Mouse (Mus musculus) c-Kit-positive CD71-positive TER-119-negative erythroid progenitor cells, embryonic 14.5 days (primary cell): ENCODE results near the gene Tm9sf3.
"Not testable (repeated sequence)": the region's sequence is repeated elsewhere in the genome, so short reads cannot be mapped to it uniquely, and the experiment has no call there.

ENCODE experiments used
- DNase-seq: peaks from one replicate; pipeline ENCODE4 v3.0.0-alpha.2; 2013; ENCODE audit warnings: low read depth

Gene Tm9sf3

DNA sequence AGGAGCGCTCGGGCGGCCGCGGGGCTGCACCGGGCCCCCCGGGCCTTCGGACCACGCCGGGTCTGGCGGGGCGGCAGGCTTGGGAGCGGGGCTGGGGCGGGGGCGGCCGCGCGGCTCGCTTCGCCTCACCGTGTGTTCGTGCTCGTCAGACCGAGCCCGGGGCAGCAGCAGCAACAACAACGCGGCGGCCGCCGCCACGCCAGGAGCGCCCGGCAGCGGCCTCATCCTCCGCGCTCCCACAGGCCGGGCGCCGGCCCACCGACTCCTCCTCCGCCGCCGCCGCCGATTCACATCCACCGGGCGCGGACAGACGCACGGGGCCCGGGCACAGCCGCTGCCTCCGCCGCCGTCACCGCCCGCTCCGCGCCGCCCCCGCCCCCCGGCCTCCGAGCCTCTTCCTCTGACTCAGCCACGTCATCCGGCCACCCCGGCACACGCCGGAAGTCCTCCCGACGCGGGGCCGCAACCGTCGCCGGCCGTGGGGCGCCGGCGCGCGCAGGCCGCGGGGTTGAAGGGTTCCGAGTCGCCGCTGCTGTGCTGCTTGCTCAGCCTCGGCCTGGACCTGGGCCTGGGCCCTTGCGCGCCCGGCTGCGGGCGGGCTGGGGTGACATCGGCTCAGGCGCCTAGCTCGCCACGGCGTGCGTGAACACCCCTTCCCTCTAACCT, at the start of gene Tm9sf3:
Tm9sf3 (minus strand) TSS at position 368 of the 666 bp plus-strand sequence.
- DNase-seq = peak; percentile 66

DNA sequence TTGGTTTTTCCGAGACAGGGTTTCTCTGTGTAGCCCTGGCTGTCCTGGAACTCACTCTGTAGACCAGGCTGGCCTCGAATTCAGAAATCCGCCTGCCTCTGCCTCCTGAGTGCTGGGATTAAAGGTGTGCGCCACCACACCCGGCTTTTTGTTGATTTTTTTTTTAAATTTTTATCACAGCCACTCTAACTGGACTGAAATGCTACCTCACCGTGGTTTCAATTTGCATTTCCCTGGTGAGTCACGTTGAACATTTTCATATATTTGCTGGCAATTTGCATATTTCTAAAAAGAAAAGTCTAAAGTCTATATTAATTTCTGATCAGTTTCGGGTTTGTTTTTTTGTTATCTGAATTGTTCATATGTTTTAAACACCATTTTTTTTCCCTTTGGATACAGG, 48.8 kb upstream of the Tm9sf3 start:
- not testable (repeated sequence) for DNase-seq

DNA sequence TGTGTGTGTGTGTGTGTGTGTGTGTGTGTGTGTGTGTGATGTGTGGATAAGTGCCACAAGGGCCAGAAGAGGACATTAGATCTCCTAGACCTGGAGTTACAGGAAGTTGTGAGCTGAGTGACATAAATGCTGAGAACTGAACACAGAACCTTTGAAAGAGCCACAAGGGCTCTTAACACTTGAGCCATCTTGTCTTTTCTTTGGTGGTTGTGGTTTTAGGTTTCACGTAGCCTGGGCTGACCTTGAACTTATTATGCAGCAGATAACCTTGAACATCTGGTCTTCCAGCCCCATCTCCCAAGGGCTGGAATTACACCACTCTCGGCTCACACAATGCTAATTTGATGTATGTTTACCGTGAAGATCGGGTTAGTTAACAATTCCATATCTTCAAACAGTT, 48.2 kb upstream of the Tm9sf3 start:
- no peak for DNase-seq

DNA sequence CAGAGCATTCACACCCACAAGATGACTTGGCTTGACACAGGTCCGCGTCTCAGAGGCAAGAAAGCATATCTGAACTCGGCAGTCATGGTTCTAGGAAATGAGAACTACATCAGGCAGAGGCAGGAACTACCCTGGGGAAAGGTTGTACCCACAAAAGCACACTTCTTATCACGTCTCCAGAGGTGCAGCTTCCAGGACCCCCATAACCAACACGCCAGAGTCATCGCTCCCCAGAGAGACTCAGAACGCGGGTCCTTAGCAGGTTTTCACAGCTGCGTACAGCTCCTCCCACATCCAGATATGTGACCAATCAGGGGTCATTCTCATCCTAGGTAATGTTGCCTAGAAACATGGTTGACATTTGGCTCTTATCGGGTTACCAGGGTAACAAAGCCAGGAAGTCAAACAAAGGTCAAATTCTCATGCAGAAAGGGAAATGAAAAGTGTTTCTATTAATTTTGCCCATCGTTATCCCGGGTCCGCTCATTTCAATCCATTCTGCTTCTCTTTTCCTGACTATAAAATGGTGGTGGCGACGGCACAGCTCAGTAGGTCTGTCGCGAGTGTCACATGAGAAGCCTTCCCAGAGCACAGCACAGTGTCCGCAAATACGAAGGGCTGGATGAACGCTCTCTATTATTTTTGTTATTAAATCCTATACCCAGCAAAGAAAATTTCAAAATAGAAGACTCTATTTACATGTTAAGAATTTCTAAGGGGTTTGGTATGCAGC, 47.3 kb upstream of the Tm9sf3 start:
- peak; percentile 66 for DNase-seq

DNA sequence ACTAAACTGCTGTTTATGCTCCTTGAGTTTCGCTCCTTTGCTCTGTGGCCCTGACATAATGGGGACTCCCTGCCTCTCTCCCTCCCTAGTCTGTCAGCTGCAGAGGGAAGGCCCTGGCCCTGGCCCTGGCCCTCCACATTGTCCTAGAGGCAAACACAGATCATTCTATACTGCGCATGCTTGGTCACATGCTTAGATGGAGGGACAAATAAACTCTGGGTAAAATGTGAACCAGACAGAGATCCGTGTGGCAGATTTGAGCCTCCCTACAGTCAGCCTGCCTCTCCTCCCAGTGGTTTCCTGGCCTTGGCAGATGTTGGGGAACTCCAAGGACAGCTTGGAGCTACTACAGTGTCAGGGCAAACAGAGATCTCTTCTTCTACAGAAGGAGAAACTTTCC, 40.1 kb upstream of the Tm9sf3 start:
- DNase-seq = no peak

DNA sequence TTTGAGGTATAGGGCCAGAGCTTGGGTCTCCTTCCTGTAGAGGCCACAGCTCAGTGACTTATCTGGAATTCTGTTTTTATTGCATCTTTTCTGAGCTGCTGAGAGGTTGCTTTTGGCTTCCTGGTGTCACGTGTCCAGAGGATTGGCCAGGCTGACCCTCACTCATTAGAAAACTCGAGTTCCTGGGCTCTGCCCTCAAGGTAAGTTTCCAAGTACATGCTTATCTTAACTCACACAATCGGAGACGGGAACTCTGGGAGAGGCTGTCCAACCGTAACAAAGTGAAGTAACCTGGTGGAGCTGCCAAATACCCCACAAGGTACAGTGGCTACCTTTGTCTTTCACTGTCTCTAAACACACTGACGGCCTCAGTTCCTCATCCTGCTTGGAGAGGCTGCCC, 39.6 kb upstream of the Tm9sf3 start:
- DNase-seq = no peak

DNA sequence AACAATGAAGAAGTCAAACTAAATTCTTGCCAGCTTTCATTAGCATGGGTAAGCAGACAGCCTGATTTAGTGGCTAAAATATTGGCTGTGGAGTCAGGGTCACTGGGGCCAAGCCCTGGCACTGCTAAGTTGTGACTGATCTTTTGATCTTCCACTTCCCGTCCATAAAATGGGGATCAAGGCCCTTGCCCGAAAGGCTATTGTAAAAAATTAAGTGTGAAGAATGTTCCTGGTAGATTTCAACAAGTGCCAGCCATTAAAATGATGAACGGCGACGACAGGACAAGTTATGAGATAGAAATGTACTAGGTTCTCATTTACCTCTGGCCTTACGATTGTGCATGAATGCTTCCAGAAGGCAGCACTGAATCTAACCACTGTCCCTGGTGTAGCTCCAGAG, 38.1 kb upstream of the Tm9sf3 start:
- DNase-seq = no peak

DNA sequence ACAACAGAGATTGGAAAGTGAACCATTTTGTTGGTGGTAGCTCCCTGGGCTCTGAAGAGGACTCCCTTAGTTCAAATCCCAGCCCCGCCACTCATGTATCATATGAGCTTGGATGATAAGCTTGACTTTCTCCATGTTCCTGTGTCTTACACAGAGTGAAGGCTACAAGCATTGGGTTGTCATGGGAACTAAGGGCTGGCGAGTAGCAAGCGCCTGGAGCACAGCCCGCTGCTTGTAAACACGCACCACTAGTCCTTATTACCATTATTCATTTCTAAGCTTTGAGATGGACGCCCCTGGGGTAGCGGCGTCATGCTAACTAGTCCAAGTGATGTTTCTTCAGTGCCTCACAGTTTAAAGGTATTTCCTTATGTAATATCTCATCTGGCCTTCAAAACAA, 35.6 kb upstream of the Tm9sf3 start:
- no peak for DNase-seq

DNA sequence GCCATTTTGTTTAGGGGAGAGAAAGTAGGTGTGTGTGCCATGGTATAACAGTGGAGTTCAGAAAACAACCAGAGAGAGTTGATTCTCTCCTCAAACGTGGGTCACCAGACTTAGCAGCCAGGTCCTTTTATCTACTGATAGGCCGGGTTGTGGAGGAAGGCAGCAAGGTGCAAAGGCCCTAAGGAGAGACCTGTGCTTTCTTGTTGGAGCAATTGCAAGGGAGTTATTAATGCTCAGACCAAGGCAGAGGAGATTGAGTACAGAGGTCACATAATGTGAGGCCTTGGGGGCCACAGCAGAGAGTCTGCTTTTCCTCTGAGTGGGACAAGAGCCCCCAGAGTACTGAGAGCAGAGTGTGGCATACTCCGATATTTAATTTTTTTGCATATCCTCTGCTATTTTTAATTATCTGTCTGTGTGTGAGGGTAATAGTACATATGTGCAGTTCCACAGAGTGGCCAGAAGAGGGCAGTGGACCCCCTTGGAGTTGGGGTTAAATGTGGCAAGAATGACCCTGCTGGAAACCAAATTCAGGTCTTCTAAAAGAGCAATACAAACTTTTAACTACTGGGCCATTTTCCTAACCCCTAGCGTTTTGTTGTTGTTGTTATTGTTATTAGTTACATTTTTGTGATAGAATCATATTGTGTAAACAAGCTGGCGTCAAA, 27.3 kb upstream of the Tm9sf3 start:
- peak; percentile 25 for DNase-seq

DNA sequence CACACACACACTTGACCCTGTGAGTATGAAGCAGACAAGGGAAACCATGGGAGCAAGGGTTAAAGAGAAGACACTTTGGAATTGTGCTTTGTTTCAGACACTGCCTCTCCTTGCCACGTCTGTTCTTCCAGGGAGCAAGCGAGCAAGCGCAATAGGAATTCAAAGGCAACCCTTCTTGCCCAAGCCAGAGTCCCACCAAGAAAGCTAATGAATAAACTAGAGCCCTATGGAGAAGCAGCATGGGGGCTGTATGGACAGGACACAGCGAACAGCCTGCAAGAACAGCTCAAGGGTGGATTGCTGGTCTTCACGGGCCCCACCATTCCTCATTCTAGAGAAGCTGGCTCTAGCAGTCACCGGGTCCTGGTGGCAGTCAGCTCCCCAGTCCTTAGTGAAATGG, 24.8 kb upstream of the Tm9sf3 start:
- no peak for DNase-seq

DNA sequence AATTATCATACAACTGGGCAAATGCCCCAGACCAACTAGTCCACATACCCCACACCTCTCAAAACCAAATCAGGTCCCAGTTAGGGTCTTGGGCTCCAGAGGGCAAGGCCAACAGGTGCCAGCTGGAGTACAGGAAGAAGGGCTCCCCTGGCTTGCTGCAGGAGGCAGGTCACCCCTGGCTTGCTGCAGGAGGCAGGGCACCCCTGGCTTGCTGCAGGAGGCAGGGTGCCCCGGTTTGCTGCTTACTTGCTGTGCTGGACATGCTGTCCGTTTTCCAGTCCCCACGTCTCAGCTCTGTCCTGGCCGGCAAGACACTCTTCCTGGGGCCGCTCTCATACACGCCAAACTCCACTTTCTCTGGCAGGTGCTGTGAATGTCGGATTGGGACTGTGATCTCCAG, 23.4 kb upstream of the Tm9sf3 start:
- DNase-seq = no peak

DNA sequence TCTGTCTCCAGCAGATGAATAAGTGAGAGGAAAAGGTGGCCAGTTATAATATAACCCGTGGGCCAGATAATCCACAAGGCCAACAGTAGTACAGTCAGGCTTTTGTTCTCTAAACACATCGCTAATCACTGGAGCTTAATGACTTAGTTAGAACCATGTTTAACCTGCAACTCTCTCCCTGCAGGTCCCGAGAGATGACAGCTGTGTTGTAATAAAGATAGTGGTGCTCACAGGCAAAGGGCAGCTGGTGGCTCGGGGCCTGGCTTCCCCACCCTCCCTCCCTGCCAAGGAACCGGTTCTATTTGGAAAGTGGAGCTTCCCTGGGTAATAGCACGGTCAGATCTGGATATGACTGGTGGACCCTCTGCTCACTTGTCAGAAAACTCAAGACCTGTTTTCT, 20.7 kb upstream of the Tm9sf3 start:
- no peak for DNase-seq

DNA sequence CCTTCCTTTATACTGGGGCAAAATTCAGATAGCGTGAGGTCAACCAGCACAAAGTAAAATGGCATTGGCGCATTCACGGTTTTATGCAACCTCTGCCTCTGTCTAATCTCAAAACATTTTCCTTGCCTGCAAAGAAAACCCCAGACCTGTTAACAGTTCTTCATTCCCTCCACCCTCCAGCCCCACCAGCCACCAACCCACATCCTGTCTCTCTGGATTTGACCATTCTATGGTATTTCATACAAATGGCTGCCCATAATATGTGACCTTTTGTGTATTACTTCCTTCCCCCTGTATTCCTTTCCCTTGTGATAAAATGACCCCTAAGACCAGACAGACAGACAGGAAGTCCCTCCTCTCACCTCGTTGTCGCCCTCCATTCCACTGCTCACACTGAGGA, 18.9 kb upstream of the Tm9sf3 start:
- DNase-seq = no peak

DNA sequence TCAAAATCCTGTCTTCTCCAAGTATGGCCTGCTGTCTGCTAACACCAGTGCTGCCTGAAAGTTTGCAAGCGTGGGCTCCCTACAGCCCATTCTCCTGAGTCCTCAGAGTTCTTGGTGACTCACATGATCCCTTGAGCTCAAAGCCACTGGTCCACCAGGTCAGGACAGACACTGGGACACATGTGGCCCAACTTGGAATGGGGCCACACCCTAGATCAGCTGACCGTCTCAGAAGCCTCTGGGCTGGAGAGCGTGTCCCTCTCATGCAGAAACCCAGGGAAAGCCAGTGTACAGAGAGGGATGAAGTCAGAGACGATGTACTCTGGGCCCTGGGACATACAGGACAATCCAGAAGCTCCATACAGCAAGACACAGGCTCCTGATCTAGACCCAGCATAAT, 18.4 kb upstream of the Tm9sf3 start:
- no peak for DNase-seq

DNA sequence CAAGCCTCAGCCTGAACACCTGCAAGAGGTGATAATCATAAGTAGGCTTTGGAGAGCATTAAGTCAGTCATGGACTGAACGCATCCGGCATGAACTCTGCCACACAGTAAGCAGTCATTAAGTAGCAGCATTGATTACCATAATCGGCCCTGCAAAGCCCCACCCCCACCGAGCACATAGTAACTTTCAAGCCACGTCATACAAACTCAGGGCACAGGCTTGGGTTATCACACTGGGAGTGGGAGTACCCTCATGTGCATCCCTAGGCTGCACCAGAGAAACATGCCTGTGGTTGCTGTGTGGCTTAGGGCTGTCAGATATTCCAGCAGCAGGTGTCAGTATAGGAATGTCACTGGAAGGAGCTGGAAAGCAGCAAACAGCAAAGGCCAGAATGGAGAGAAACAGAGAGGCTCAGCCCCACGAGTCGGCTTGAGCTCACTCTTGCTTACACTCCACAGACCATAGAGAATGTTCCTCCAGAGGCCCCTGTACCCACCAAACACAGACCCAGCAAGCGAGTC, 16.0 kb upstream of the Tm9sf3 start:
- no peak for DNase-seq

DNA sequence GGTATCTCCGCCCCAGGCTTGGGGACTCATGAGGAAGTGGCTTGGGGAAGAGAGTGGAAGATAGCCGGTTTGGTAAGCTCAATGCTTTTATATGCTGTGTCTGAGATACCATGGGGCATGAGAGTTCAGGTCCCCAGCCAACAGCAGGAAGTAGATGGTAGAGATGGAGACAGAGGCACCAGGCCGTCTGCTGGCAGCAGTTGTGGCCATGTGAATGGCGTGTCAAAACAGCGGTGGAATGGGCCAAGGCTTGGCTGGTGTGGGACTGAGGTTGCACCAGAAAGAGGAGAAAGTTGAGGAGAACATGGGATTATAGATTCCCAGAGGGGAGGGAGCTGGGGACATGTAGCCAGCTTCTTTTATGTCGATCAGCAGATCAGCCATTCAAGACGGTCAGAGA, 14.8 kb upstream of the Tm9sf3 start:
- no peak for DNase-seq

DNA sequence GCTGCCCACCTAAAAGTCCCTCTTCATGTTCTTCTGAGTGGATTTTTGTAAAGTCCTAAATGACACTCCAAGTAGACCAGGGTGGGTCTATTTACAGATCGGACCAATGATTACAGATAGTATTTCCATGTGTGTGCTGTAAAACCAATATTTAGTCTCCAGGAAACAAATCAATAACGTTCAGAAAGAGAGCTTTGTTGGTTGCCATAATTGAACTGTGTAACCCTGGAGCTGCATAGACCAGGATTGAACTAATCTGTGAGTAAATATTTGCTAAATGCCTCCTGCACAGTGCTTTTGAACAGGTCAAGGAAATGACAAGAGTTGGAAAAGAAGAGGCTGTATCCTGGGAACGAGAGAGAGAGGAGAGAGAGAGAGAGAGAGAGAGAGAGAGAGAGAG, 11.8 kb upstream of the Tm9sf3 start:
- no peak for DNase-seq

DNA sequence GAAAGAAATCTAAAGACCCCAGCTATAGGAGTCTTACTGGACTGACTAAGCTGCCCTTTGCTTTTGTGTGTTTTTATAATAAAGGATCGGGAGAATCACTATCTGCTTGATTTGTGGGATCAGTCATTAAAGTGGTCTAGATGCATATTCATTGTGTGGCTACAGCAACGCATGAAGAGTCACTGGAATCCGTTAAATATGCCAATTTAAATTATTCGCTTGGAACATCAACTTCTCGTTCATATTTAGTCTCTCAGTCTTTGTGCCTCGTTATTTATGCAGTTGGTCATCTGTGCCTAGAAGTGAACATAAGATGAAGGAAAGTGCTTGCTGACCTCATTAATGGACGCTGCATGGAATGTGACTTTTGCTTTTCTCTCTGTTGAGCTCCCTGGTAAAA, 7.1 kb upstream of the Tm9sf3 start:
- DNase-seq = no peak

DNA sequence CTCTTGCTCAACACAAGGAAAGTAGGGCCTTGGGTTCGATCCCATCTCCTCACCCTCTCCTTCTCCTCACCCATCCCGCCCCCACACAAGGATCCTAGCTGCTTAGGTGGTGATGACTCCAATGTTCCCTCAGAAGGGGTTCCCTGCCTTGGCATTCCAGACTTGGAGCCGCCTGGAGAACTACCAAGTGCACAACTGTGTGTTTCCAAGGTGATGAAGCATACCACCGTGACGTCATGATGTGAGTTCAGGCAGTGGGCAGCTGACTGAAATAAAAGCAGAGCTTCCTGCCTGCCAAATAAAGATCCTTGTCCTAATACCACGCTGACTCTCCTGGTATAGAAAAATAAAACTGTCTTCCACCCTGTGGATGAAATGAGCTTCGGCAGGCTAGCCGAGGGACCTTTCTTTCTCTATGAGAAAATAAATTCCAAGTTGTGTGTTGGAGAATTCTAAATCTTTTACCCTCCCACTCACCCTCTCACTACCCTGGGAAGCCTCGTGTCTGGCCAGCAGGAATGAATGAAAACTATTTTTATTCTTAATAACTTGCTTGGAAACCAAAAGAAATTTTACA, 6.4 kb upstream of the Tm9sf3 start:
- DNase-seq = no peak

DNA sequence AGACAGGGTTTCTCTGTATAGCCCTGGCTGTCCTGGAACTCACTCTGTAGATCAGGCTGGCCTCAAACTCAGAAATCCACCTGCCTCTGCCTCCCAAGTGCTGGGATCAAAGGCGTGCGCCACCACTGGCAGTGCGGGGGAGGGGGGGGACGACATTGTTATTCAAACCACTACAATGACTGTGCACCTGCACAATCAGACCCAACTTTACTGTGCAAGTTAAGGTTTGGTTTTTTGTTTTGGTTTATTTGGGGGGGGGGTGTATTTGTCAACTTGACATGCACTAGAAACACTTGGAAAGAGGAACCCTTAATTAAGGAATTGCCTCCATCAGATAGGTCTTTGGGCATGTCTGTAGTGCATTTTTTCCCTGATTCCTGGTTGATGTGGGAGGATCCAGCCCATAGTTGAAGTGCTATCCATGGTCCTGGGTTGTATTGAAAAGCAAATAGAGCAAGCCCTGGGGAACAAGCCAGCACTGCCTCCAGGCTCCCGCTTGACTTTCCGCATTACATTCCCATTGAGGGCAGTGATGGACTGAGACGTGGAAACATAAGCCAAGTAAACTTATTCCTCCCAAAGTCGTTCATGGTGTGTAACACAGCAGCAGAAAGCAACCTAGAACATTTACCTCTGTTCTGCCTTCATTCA, 2.6 kb upstream of the Tm9sf3 start:
- DNase-seq = no peak

DNA sequence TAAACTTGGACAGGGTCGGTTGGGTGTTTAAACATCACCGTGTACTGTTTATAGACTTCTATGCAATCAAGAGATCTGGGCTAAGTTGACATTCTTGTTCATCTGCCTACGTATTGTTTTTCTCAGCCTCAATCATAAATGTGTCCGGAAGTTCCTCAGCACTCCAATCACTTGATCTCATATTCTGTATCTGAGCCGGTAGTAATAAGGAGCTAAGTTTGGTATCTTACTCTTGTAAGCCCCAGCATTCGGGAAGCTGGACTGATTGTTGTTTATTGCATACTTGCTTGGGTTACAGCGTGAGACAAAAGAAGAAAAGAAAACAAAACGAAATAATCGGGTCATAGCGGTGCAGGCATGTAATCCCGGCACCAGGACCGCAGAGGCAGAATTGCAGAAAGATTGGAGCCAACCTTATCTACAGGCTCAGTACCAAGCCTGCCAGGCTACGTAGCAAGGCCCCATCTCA, 568 bp upstream of the Tm9sf3 start:
- peak; percentile 20 for DNase-seq
